Mouse (Mus musculus): ENCODE results near the gene Lypla2. TPM values are rescaled to one million over a fixed set of nuclear protein-coding genes. Genes with fewer than 3 reads are reported as not detected.

The Lypla2 gene
- polyA plus RNA-seq, 1 experiment from 2014 or later, result 90.3 TPM

DNA sequence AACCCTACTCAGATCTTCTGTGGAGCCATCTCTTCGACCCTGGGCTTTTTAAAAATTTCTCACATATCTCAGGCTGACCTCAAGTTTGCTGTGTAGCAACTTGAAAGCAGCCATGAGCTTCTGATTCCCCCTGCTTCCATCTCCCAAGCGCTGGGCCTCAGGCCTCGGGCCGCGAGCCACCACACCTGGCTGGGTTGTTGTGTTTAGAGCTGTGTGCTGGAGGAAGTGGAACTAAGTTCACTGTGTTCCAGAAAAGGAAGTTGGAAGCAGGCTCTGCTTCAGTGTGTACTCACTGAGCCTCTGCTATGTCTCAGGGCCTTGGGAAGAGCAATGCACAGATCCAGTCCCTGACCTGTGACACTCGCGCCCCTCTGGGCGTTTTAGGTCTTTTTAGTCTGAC, 24.3 kb downstream of the Lypla2 start:
- no peaks in the 10 kb centered on the region for H3K9me3 ChIP-seq (ENCODE audit: control insufficient read depth)
- no peak for ATAC-seq
- H3K27me3 ChIP-seq (replicated peaks; ENCODE audit: control insufficient read depth, insufficient read depth, low read length), result no peaks in the 10 kb centered on the region
- H3K27ac ChIP-seq (ENCODE audit: low read depth, low read length), result no peak overlapping the region; the same call in 1 of the 2 replicates
- H3K36me3 ChIP-seq (ENCODE audit: control insufficient read depth, insufficient read depth), result peaks cover 14% of the 10 kb centered on the region
- TF ChIP-seq CTCF (IDR thresholded peaks at IDR 0.05; ENCODE audit: low read depth), result no peak
- H3K4me2 ChIP-seq (replicated peaks; ENCODE audit: low read depth), result peak overlapping the region; percentile 89
- whole genome bisulfite sequencing, result 70% methylated on average over 8 of the region's 8 CpGs
- no peak overlapping the region; the same call in 1 of the 2 replicates for H3K9ac ChIP-seq (ENCODE audit: low read depth, low read length)
- 0 out of 2 replicates have a peak, but pooled peaks cover 6% of the 10 kb centered on the region for H3K4me1 ChIP-seq (replicated peaks; ENCODE audit: control insufficient read depth, insufficient read depth, low read length)
- H3K4me3 ChIP-seq (ENCODE audit: low read depth, low read length), result no peak overlapping the region

DNA sequence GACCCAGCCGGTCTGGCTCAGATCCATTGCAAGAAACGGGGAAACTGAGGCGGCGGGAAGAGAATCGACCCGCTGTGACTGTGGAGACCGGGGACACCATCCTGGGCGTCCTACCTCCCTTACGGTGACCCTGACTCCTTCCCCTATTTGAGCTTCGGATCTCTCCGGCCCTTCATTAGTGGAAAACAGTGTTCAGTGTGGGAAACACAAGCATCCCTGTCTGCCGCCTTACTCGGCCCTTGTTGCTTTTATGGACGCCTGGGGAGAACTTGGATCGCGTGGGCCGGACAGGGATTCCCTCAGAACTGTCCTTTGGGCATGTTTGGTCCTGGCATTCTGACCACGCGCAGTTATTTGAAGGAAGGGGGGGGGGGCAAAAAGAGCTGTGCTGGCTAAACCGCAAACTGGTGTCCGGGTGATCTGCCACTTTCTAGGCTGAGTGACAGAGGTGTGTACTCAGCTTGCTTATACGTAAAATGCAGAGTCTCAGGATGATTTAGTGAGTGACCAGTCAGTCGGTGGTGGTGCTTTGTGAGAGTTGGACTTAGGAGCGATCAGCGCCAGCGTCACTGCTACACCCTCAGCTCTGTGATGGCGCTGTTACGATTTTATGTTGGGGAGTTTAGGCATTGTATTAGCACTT, 25.6 kb downstream of the Lypla2 start:
- no peak for TF ChIP-seq CTCF (IDR thresholded peaks at IDR 0.05; ENCODE audit: low read depth)
- H3K4me1 ChIP-seq (replicated peaks; ENCODE audit: control insufficient read depth, insufficient read depth, low read length), result 0 out of 2 replicates have a peak, but pooled peaks cover 6% of the 10 kb centered on the region
- WGBS, result under 1% methylated on average over 28 of the region's 28 CpGs

DNA sequence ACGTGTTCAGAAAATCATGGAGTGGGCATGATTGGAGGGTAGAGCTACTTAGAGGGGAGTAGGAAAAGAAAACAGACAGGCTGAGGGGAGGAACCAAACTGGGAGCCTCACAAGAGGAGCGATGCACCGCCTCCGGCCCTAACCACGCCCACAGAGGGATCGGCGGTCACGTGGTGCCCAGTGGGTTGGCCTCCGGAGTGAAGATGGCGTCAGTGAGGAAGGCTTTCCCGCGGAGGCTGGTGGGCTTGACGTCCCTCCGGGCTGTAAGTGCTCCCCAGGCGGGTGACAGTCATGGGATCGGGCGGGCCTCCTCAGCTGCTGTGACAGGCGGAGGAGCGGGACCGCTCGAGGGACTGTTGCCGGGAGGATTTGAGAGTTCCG, 26.2 kb downstream of the Lypla2 start, which contains the start of gene Hmgcl:
Gene Hmgcl, plus strand, starts transcription at position 171 of the 381 bp plus-strand sequence.
- Histone ChIP-seq H3K27me3 (replicated peaks; ENCODE audit: control insufficient read depth, insufficient read depth, low read length) (no peaks in the 10 kb centered on the region), H3K27ac (ENCODE audit: low read depth, low read length) (peak within 1 kb of the TSS; percentile 87), H3K9me3 (ENCODE audit: control insufficient read depth) (no peaks in the 10 kb centered on the region), H3K4me3 (ENCODE audit: low read depth, low read length) (peak within 1 kb of the TSS; percentile 73), H3K36me3 (ENCODE audit: control insufficient read depth, insufficient read depth) (peaks cover under 1% of the 10 kb centered on the region; the same call in 1 of the 2 replicates), H3K4me2 (replicated peaks; ENCODE audit: low read depth) (peak within 1 kb of the TSS; percentile 89), H3K9ac (ENCODE audit: low read depth, low read length) (peak within 1 kb of the TSS; percentile 78), H3K4me1 (replicated peaks; ENCODE audit: control insufficient read depth, insufficient read depth, low read length) (0 out of 2 replicates have a peak, but pooled peaks cover 6% of the 10 kb centered on the region)
- WGBS, result 0% methylated on average over 23 of the region's 23 CpGs
- no peak for TF ChIP-seq CTCF (IDR thresholded peaks at IDR 0.05; ENCODE audit: low read depth)
- ATAC-seq, result peak; percentile 79

More for the DNA sequence above, 25.6 kb downstream of the Lypla2 start:
- H3K4me2 ChIP-seq (replicated peaks; ENCODE audit: low read depth), result peak overlapping the region; percentile 89
- no peaks in the 10 kb centered on the region for H3K9me3 ChIP-seq (ENCODE audit: control insufficient read depth)
- peak overlapping the region; percentile 73 for H3K4me3 ChIP-seq (ENCODE audit: low read depth, low read length)
- ATAC-seq, result peak; percentile 17
- H3K9ac ChIP-seq (ENCODE audit: low read depth, low read length), result peak overlapping the region; percentile 78
- H3K27me3 ChIP-seq (replicated peaks; ENCODE audit: control insufficient read depth, insufficient read depth, low read length), result no peaks in the 10 kb centered on the region
- H3K27ac ChIP-seq (ENCODE audit: low read depth, low read length), result peak overlapping the region; percentile 87
- peaks cover 6% of the 10 kb centered on the region for H3K36me3 ChIP-seq (ENCODE audit: control insufficient read depth, insufficient read depth)

DNA sequence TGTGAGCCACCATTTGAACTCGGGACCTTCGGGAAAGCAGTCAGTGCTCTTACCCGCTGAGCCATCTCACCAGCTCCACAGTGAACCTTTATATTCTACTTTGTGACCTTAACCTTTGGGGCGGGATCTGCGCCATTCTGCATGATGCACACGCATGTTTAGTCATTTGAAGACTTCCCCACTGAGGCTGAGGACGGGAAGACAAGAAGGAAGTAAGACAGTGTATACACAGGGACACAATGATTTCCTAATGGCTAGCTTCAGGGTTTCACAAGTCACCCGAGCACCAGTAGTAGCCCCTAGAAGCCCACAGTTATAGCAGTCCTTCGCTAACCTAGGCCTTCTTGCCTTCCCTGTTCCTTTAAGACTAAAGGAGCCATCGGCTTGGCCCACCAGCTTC, 26.7 kb downstream of the Lypla2 start:
- Histone ChIP-seq H3K4me2 (replicated peaks; ENCODE audit: low read depth) (peak overlapping the region; percentile 89), H3K27ac (ENCODE audit: low read depth, low read length) (peak overlapping the region; percentile 46; the same call in 1 of the 2 replicates), H3K9ac (ENCODE audit: low read depth, low read length) (no peak overlapping the region), H3K4me3 (ENCODE audit: low read depth, low read length) (peak overlapping the region; percentile 73), H3K4me1 (replicated peaks; ENCODE audit: control insufficient read depth, insufficient read depth, low read length) (0 out of 2 replicates have a peak, but pooled peaks cover 6% of the 10 kb centered on the region), H3K36me3 (ENCODE audit: control insufficient read depth, insufficient read depth) (peaks cover 4% of the 10 kb centered on the region), H3K27me3 (replicated peaks; ENCODE audit: control insufficient read depth, insufficient read depth, low read length) (no peaks in the 10 kb centered on the region), H3K9me3 (ENCODE audit: control insufficient read depth) (no peaks in the 10 kb centered on the region)
- peak; percentile 7; the same call in 1 of the 2 replicates for ATAC-seq
- no peak for TF ChIP-seq CTCF (IDR thresholded peaks at IDR 0.05; ENCODE audit: low read depth)
- WGBS, result 67% methylated on average over 10 of the region's 10 CpGs

DNA sequence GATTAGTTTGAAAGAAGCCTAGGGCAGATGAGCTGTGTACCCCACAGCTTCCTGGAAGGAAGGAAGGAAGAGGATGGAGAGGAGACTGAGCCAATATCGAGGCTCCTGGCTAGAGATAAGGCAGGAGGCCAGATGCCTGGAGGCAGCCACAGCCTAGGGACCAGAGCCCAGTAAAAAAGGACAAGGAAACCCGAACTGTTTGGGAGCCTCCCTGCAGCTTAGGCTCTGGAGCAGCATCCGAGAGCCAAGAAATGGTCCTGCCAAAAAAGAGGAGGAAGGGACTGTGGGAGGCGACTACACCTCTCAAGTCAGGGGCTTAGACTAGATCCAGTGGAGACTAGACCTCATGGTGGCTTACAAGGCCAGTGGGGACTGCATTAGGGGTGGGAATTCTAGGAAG, 29.0 kb downstream of the Lypla2 start:
- 0 out of 2 replicates have a peak, but pooled peaks cover 6% of the 10 kb centered on the region for H3K4me1 ChIP-seq (replicated peaks; ENCODE audit: control insufficient read depth, insufficient read depth, low read length)
- peaks cover 24% of the 10 kb centered on the region for H3K36me3 ChIP-seq (ENCODE audit: control insufficient read depth, insufficient read depth)
- H3K4me2 ChIP-seq (replicated peaks; ENCODE audit: low read depth), result no peak overlapping the region
- no peak for TF ChIP-seq CTCF (IDR thresholded peaks at IDR 0.05; ENCODE audit: low read depth)
- no peak overlapping the region for H3K9ac ChIP-seq (ENCODE audit: low read depth, low read length)
- H3K9me3 ChIP-seq (ENCODE audit: control insufficient read depth), result no peaks in the 10 kb centered on the region
- H3K27me3 ChIP-seq (replicated peaks; ENCODE audit: control insufficient read depth, insufficient read depth, low read length), result no peaks in the 10 kb centered on the region
- 52% methylated on average over 4 of the region's 4 CpGs for WGBS
- H3K27ac ChIP-seq (ENCODE audit: low read depth, low read length), result no peak overlapping the region; the same call in 1 of the 2 replicates
- H3K4me3 ChIP-seq (ENCODE audit: low read depth, low read length), result no peak overlapping the region
- ATAC-seq, result no peak

DNA sequence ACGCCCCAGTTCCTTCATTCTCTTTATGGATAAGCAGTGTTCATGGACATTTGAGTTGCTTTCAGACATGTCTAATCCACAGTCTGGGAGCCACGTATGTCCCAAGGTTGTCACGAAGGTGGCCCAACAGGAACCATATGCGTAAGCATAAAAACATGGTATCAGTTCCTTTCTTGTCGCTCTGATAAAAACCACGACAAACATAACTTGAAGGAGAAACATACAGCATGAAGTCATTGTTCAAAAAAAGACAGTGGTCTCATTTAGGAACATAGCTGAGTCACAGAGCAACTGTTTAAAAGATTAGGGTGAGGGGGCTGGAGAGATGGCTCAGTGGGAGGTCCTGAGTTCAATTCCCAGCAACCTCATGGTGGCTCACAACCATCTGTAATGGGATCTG, 30.2 kb downstream of the Lypla2 start:
- Histone ChIP-seq H3K36me3 (ENCODE audit: control insufficient read depth, insufficient read depth) (peaks cover 32% of the 10 kb centered on the region), H3K4me1 (replicated peaks; ENCODE audit: control insufficient read depth, insufficient read depth, low read length) (0 out of 2 replicates have a peak, but pooled peaks cover 4% of the 10 kb centered on the region), H3K27me3 (replicated peaks; ENCODE audit: control insufficient read depth, insufficient read depth, low read length) (no peaks in the 10 kb centered on the region), H3K4me2 (replicated peaks; ENCODE audit: low read depth) (no peak overlapping the region), H3K9me3 (ENCODE audit: control insufficient read depth) (no peaks in the 10 kb centered on the region), H3K4me3 (ENCODE audit: low read depth, low read length) (no peak overlapping the region), H3K9ac (ENCODE audit: low read depth, low read length) (no peak overlapping the region), H3K27ac (ENCODE audit: low read depth, low read length) (no peak overlapping the region)
- TF ChIP-seq CTCF (IDR thresholded peaks at IDR 0.05; ENCODE audit: low read depth), result no peak
- ATAC-seq, result peak; percentile 15; the same call in 1 of the 2 replicates
- WGBS, result 57% methylated on average over 6 of the region's 6 CpGs

All from intestine, postnatal 0 days (tissue).